Mouse (Mus musculus): ENCODE results near the gene Tmem210. TPM values are rescaled to one million over a fixed set of nuclear protein-coding genes. Genes with fewer than 3 reads are reported as not detected.

The Tmem210 gene
- polyA plus RNA-seq, 1 experiment from 2014 or later, result not detected

DNA sequence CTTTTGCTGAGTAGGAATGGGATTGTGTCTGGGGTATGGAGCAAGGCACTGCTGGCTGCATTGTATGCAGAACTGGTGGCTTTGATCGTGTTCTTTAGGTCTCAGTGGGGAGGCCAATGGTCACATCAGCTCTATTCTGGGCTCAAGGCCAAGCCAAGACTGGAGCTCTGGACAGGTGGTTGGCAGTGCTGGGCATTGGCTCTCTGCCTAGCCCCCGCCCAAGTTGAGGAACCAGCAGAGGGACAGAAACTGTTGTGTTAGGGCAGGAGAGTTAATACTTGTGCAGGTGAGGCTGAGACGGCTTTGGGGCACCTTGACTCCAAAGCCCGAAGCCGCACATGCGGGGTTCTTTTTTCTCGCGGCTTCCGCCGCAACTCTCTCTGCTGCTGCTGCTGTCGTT lies 1.7 kb downstream of the Tmem210 start, which contains the start of gene Lrrc26:
Gene Lrrc26 (plus strand): TSS at position 265 of the 400 bp plus-strand sequence.
- no peaks in the 10 kb centered on the region for H3K9me3 ChIP-seq (replicated peaks; ENCODE audit: control insufficient read depth, low read length)
- H3K4me3 ChIP-seq (ENCODE audit: low read depth, low read length), result peak within 1 kb of the TSS; percentile 20
- DNase-seq (ENCODE audit: low spot score), result peak; percentile 38
- H3K4me2 ChIP-seq (ENCODE audit: low read length), result peak within 1 kb of the TSS; percentile 42
- ATAC-seq, result no peak
- H3K36me3 ChIP-seq (ENCODE audit: control insufficient read depth, insufficient read depth, low read length), result peaks cover 18% of the 10 kb centered on the region
- H3K4me1 ChIP-seq (ENCODE audit: control insufficient read depth, insufficient read depth, low read length), result no peaks in the 10 kb centered on the region
- no peak within 1 kb of the TSS for H3K27ac ChIP-seq (ENCODE audit: low read depth, low read length)
- 0 out of 2 replicates have a peak within 1 kb of the TSS, but pooled peaks have one; percentile 35 for H3K9ac ChIP-seq (ENCODE audit: low read length)
- WGBS, result 5% methylated on average over 11 of the region's 11 CpGs
- peaks cover 55% of the 10 kb centered on the region for H3K27me3 ChIP-seq (replicated peaks; ENCODE audit: control insufficient read depth, insufficient read depth, low read length)

GRCm38 (mm10) chr2:25290101-25290815 lies 2.3 kb downstream of the Tmem210 start:
- DNase-seq (ENCODE audit: low spot score) (peak; percentile 46), ATAC-seq (no peak; the same call in 1 of the 2 replicates)
- H3K27me3 ChIP-seq (replicated peaks; ENCODE audit: control insufficient read depth, insufficient read depth, low read length), result peaks cover 55% of the 10 kb centered on the region
- H3K4me3 ChIP-seq (ENCODE audit: low read depth, low read length), result peak overlapping the region; percentile 20
- WGBS, result 2% methylated on average over 54 of the region's 54 CpGs
- H3K9me3 ChIP-seq (replicated peaks; ENCODE audit: control insufficient read depth, low read length), result no peaks in the 10 kb centered on the region
- H3K4me1 ChIP-seq (ENCODE audit: control insufficient read depth, insufficient read depth, low read length), result no peaks in the 10 kb centered on the region
- H3K9ac ChIP-seq (ENCODE audit: low read length), result 0 out of 2 replicates have a peak overlapping the region, but pooled peaks have one; percentile 35
- peak overlapping the region; percentile 42 for H3K4me2 ChIP-seq (ENCODE audit: low read length)
- H3K36me3 ChIP-seq (ENCODE audit: control insufficient read depth, insufficient read depth, low read length), result peaks cover 12% of the 10 kb centered on the region
- no peak overlapping the region for H3K27ac ChIP-seq (ENCODE audit: low read depth, low read length)

DNA sequence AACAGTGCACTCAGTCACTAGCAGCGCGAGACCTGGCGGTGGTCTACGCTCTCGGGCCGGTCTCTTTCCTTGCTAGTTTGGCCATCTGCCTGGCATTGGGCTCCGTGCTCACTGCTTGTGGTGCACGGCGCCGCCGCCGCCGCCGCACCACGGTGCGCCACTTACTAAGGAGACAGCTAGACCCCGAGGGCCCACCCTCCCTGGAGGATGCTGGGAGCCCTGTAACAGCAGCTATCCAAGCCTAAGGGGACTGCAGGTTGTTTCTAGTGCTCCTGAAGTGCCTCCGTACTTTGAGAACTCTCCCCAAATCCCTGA lies 2.8 kb downstream of the Tmem210 start:
- Histone ChIP-seq H3K27me3 (replicated peaks; ENCODE audit: control insufficient read depth, insufficient read depth, low read length) (peaks cover 55% of the 10 kb centered on the region), H3K27ac (ENCODE audit: low read depth, low read length) (no peak overlapping the region), H3K9ac (ENCODE audit: low read length) (no peak overlapping the region), H3K4me1 (ENCODE audit: control insufficient read depth, insufficient read depth, low read length) (no peaks in the 10 kb centered on the region), H3K4me2 (ENCODE audit: low read length) (peak overlapping the region; percentile 42), H3K36me3 (ENCODE audit: control insufficient read depth, insufficient read depth, low read length) (peaks cover 7% of the 10 kb centered on the region), H3K4me3 (ENCODE audit: low read depth, low read length) (peak overlapping the region; percentile 20), H3K9me3 (replicated peaks; ENCODE audit: control insufficient read depth, low read length) (no peaks in the 10 kb centered on the region)
- ATAC-seq, result no peak; the same call in 1 of the 2 replicates
- peak; percentile 32 for DNase-seq (ENCODE audit: low spot score)
- 0% methylated on average over 18 of the region's 18 CpGs for WGBS

DNA sequence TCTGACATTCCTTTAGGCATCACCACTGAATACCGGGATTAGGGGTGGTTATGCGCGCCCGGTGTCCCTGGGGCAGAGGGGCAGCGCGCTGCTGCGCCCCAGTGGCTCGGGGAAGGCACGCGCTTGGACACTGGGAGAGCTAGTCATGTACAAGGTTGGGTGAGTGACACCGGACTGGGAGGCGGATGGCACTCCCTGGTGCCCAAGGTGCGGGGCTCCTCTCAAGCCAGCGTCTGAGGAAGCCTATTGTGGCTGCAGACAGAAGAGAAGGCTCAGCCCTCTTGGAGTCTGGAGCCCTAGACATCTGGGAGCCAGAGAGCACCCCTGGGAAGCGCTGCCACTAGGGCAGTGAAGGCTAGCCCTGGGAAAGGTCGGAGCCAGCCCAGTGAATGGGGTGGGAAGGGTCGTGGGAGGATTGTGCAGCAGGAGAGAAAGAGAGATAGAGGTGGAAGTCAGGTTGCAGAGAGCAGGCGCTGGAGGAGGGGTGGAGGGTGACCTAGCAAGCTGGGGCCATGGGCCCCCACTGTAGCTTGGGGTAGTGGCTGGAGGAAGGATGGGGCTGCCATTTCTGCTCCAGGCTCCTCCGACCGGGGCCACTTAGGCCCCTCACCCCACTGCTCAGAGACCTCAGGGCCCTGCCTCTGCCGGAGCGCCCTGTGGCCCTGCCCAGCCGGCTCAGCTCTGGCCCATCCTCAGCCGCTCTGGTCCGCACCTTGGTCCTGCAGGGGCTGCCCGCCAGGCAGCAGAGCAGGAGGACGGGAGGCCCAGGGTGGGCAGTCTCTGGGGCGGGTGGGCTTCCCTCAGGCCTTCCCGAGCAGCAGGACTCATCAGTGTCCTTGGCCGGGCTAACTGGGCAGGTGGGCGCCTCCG lies 3.5 kb downstream of the Tmem210 start:
- no peak for ATAC-seq
- WGBS, result 4% methylated on average over 32 of the region's 32 CpGs
- Histone ChIP-seq H3K4me2 (ENCODE audit: low read length) (peak overlapping the region; percentile 42), H3K4me1 (ENCODE audit: control insufficient read depth, insufficient read depth, low read length) (no peaks in the 10 kb centered on the region), H3K27ac (ENCODE audit: low read depth, low read length) (no peak overlapping the region), H3K9me3 (replicated peaks; ENCODE audit: control insufficient read depth, low read length) (no peaks in the 10 kb centered on the region), H3K4me3 (ENCODE audit: low read depth, low read length) (peak overlapping the region; percentile 20), H3K27me3 (replicated peaks; ENCODE audit: control insufficient read depth, insufficient read depth, low read length) (peaks cover 55% of the 10 kb centered on the region), H3K36me3 (ENCODE audit: control insufficient read depth, insufficient read depth, low read length) (peaks cover under 1% of the 10 kb centered on the region; the same call in 1 of the 2 replicates), H3K9ac (ENCODE audit: low read length) (peak overlapping the region; percentile 41; the same call in 1 of the 2 replicates)
- no peak for DNase-seq (ENCODE audit: low spot score)

DNA sequence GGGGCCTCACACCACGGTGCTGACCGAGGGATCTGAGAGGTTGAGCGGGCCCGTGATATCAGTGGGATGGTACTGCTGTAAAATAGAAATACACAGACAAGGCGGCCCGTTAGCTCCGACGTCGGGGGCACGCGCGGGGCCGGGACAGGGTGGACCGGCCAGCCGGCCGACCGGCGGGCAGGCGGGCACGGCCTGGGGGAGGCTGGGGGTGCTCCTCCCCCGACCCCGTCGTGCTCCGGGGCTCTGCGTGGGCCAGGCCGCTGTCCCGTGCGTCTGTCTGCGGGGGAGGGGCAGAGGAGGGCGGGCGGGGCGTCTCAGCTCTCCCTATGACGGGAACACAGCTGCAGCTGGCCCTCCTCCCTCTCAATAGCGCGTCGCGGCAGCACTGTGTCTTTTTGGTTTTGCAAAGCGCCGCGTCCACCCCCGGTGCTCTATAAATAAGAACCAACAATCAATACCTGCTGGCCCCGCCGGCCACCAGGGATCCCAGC lies 4.2 kb downstream of the Tmem210 start:
- Histone ChIP-seq H3K4me3 (ENCODE audit: low read depth, low read length) (peak overlapping the region; percentile 16; the same call in 1 of the 2 replicates), H3K27me3 (replicated peaks; ENCODE audit: control insufficient read depth, insufficient read depth, low read length) (peaks cover 55% of the 10 kb centered on the region), H3K27ac (ENCODE audit: low read depth, low read length) (no peak overlapping the region), H3K36me3 (ENCODE audit: control insufficient read depth, insufficient read depth, low read length) (no peaks in the 10 kb centered on the region), H3K4me1 (ENCODE audit: control insufficient read depth, insufficient read depth, low read length) (no peaks in the 10 kb centered on the region), H3K9ac (ENCODE audit: low read length) (peak overlapping the region; percentile 41; the same call in 1 of the 2 replicates), H3K9me3 (replicated peaks; ENCODE audit: control insufficient read depth, low read length) (no peaks in the 10 kb centered on the region), H3K4me2 (ENCODE audit: low read length) (peak overlapping the region; percentile 38)
- peak; percentile 25; the same call in 1 of the 2 replicates for ATAC-seq
- 6% methylated on average over 39 of the region's 43 CpGs for WGBS
- no peak for DNase-seq (ENCODE audit: low spot score)

DNA sequence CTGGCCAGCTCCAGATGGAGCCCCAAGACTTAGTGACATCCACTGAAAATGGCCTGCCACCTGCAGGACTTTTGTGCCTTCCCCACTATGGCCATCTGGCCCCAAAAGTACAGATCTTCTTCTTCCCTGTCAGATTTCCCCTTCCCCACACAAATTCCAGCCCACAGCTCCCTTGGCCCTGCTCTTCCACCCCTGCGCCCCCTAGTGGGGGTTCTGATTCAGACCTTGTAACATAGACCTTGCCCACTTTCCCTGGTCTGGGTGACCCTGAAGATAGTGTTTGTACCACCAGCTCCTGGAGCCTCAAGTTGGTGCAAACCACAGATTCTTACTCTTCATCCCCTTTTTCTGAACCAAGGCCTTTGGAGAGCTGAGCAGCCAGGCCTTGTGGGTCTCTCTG lies 4.9 kb downstream of the Tmem210 start:
- DNase-seq (ENCODE audit: low spot score) (peak; percentile 69), ATAC-seq (no peak; the same call in 1 of the 2 replicates)
- 0% methylated on average over 1 of the region's 1 CpGs for WGBS
- Histone ChIP-seq H3K36me3 (ENCODE audit: control insufficient read depth, insufficient read depth, low read length) (no peaks in the 10 kb centered on the region), H3K4me1 (ENCODE audit: control insufficient read depth, insufficient read depth, low read length) (no peaks in the 10 kb centered on the region), H3K9me3 (replicated peaks; ENCODE audit: control insufficient read depth, low read length) (no peaks in the 10 kb centered on the region), H3K27me3 (replicated peaks; ENCODE audit: control insufficient read depth, insufficient read depth, low read length) (peaks cover 55% of the 10 kb centered on the region), H3K4me2 (ENCODE audit: low read length) (no peak overlapping the region), H3K4me3 (ENCODE audit: low read depth, low read length) (no peak overlapping the region), H3K9ac (ENCODE audit: low read length) (no peak overlapping the region), H3K27ac (ENCODE audit: low read depth, low read length) (no peak overlapping the region)

DNA sequence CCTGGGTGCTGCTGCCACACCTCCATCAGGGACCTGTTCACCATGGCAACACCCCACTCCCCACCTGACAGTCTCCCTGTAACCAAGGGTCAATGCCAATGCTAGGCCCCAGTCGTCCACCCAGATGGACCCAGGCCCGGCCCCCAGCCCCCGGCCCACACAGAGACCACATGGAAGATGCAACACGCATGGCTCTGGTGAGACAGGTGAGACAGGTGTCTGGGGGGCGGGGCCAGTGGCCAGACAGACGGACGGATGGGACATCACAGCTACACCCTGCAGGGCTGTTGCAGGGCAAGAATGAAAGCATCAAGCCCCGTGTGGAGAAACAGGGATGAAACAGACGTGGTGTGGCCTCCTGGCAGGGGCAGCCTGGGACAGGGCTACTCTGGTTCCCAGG lies 5.8 kb downstream of the Tmem210 start:
- Histone ChIP-seq H3K4me2 (ENCODE audit: low read length) (no peak overlapping the region), H3K9me3 (replicated peaks; ENCODE audit: control insufficient read depth, low read length) (no peaks in the 10 kb centered on the region), H3K27me3 (replicated peaks; ENCODE audit: control insufficient read depth, insufficient read depth, low read length) (peaks cover 46% of the 10 kb centered on the region), H3K9ac (ENCODE audit: low read length) (no peak overlapping the region), H3K36me3 (ENCODE audit: control insufficient read depth, insufficient read depth, low read length) (no peaks in the 10 kb centered on the region), H3K4me3 (ENCODE audit: low read depth, low read length) (no peak overlapping the region), H3K27ac (ENCODE audit: low read depth, low read length) (no peak overlapping the region), H3K4me1 (ENCODE audit: control insufficient read depth, insufficient read depth, low read length) (no peaks in the 10 kb centered on the region)
- 78% methylated on average over 9 of the region's 9 CpGs for WGBS
- no peak for ATAC-seq
- no peak for DNase-seq (ENCODE audit: low spot score)

DNA sequence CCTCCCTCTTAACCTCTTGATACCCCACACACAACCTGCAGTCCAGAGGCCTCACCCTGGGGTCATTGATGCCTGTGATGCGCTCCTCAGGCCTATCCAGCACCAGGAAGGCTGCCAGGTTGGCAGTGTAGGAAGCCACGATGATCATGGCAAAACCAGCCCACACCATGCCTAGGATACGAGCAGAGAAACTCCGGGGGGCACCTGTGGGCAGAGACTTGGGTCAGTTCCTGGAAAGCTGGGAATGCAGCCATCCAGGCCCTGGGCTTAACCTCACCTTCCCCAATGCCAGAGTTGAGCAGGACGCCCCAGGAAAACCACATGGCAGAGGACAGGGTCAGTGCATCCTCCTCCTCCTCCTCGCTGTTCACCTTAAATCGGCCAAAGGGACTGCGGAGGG lies 9.1 kb downstream of the Tmem210 start:
- DNase-seq (ENCODE audit: low spot score) (no peak), ATAC-seq (no peak)
- H3K27me3 ChIP-seq (replicated peaks; ENCODE audit: control insufficient read depth, insufficient read depth, low read length), result peaks cover 13% of the 10 kb centered on the region
- WGBS, result 69% methylated on average over 8 of the region's 8 CpGs
- H3K4me1 ChIP-seq (ENCODE audit: control insufficient read depth, insufficient read depth, low read length), result no peaks in the 10 kb centered on the region
- H3K4me2 ChIP-seq (ENCODE audit: low read length), result no peak overlapping the region
- H3K36me3 ChIP-seq (ENCODE audit: control insufficient read depth, insufficient read depth, low read length), result no peaks in the 10 kb centered on the region
- no peak overlapping the region for H3K27ac ChIP-seq (ENCODE audit: low read depth, low read length)
- H3K4me3 ChIP-seq (ENCODE audit: low read depth, low read length), result no peak overlapping the region
- no peak overlapping the region for H3K9ac ChIP-seq (ENCODE audit: low read length)
- no peaks in the 10 kb centered on the region for H3K9me3 ChIP-seq (replicated peaks; ENCODE audit: control insufficient read depth, low read length)

Data from forebrain, embryonic 14.5 days (tissue).